Mouse (Mus musculus) kidney, postnatal 36 days (tissue): ENCODE results near the gene Naxd.
"Not testable (repeated sequence)": the region's sequence is repeated elsewhere in the genome, so short reads cannot be mapped to it uniquely, and the experiment has no call there.

Source experiments
- DNase-seq, 2 experiments: peaks; one replicate each; pipeline ENCODE4 v3.0.0; 2021 to 2022; ENCODE audit warnings: mixed read lengths in 2 of 2

Naxd gene

GRCm38 (mm10) chr8:11497017-11497990 is at the start of gene Naxd:
Gene Naxd, plus strand, starts transcription at chr8:11497506.
- peak; percentile 93 to 95 for DNase-seq

DNA sequence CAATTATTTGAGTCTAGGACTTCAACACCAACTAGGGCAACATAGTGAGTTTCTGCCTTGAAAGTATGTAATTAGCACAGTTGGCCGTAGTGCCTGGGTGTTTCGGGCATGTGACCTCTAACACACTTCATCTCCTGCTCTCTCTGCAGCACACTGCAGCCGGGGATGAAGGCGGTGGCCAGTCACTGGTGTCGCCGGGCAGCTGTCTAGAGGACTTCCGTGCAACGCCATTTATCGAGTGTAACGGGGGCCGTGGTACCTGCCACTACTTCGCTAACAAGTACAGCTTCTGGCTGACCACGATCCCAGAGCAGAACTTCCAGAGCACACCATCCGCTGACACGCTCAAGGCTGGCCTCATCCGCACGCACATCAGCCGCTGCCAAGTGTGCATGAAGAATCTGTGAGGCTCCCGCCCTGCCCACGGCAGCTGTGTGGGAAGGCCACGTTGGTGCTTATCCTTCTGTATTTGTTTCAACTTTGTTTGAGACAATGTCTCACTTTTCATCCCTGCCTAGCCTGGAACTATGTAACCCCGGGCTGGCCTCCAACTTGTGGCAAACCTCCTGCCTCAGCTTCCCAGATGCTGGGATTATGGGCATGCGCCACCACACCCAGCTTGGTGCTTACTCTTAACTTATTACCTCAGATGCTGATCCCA is 49.3 kb upstream of the Naxd start:
- DNase-seq: no peak

GRCm38 (mm10) chr8:11450184-11451113 is 46.9 kb upstream of the Naxd start:
- peak; percentile 70 to 74 for DNase-seq

DNA sequence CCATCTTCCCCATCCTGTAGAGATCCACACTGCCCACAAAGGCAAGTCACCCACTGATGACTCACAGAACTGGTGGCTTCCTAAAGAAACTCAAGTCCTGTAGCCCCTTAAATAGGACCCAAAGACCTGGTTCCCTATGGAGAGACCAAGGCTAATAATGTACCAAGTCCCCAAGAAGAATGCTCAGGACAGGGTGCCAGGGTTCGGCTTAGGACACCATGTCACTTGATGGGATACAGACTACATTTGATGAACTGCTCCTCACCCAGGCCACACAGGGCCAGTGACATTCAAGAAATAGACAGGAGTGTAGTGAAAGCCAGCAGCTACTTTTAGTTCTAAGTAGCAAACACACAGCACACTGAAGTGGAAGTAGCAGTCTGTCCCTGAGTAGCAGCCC is 45.2 kb upstream of the Naxd start:
- DNase-seq: no peak

- no peak for DNase-seq
Measured at GRCm38 (mm10) chr8:11452559-11452958, 44.7 kb upstream of the Naxd start.

GRCm38 (mm10) chr8:11452974-11453373 is 44.3 kb upstream of the Naxd start:
- DNase-seq: no peak

DNA sequence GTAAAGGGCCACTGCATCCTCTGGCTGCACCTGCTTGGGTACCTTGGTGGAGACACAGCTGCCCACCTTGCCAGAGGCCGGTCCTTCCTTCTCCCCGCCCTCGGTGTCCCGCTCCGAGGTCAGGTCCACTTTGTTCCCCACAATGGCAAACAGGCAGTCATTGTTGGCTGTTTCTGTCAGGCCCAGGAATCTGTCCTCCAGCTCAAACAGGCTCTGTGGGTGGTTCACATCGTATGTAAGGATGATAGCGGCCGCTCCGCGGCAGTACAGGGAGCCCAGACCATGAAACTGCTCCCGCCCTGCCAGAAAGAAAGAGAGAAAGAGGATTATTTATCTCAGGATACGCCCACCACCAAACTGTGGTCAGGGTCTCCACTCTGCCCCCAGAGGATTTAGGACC is 43.1 kb upstream of the Naxd start:
- no peak for DNase-seq

- DNase-seq: no peak
Measured at GRCm38 (mm10) chr8:11457278-11457677, 40.0 kb upstream of the Naxd start.

DNA sequence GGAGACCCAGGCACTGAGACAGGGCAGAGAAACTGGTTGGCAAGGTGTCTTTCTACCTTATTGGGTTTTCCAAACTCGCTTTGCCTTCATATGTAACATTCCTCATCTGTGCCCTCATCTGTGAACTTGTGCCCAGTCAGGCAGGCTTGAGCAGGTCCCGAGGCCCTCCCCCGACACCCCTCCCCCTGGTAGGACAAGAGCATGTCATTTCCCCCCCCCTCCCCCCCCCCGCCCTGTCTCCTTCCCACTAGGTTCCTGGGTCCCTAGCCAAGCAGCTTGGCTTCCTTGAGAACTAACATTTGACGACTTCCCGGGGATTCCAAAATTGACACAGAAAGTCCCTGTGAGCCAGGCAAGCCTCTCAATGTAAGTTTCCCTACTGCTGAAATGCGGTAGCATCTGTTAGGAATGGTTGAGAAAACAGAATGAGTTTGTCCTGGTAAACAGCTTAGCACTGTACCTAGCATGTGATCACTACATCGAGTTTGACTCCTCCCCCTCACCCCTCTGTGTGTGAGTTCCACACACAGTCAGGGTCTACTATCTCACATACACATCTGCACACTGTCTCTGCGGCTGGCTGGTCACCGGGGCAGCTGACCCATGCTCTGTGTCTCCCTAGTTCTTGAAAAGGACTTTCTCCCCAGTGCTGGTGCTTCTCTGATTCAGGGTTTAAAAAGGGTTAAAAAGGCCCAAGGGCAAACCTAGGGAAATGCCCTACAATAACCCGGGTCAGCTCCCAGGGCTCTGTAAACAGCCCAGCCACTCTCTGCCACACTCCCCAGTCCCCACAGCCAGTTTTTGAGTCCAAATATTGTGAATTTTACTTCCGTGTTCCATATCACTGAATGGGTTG is 39.1 kb upstream of the Naxd start:
- DNase-seq: peak; percentile 81 to 83

- DNase-seq: peak; percentile 67 to 82
Measured at GRCm38 (mm10) chr8:11459016-11459415, 38.3 kb upstream of the Naxd start.

GRCm38 (mm10) chr8:11460934-11461333 is 36.4 kb upstream of the Naxd start:
- peak; percentile 66 to 86 for DNase-seq

- peak; percentile 17 to 39 for DNase-seq
Measured at GRCm38 (mm10) chr8:11461847-11462246, 35.5 kb upstream of the Naxd start.

DNA sequence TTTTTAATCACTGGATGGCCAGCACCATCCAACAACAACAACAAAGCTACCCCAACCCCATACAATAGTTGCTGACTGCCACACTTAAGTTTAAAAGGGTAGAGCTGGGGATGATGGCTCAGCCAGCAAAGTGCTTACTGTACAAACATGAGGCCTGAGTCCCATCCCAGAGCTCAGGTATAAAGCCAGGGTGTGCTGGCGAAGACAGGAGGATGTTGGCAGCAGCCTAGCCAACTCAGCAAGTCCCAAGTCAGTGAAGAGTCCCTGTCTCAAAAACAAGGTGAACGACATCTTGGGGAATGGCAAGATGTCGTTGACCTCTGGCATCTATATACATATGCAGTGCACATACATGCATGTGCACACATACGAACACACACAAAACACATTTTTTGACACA is 34.7 kb upstream of the Naxd start:
- no peak for DNase-seq

DNA sequence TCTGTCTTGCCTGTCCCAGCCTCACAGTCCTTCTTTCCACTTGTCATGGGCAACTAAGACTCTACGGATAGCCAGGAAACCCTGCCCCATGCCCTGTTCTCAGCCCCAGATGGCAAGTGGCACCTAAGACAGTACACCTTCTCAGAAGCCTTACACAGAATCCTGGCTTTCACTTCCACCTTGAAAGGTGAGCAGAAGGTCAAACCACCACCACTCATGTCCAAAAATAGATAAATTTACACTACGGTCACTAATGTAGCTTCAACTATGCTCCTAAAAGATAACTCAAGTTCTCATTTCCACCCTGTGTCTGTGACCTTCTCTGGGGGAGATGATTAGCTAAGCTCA is 33.8 kb upstream of the Naxd start:
- no peak for DNase-seq

- peak; percentile 51 to 90 for DNase-seq
Measured at GRCm38 (mm10) chr8:11463889-11464706, 33.2 kb upstream of the Naxd start.

DNA sequence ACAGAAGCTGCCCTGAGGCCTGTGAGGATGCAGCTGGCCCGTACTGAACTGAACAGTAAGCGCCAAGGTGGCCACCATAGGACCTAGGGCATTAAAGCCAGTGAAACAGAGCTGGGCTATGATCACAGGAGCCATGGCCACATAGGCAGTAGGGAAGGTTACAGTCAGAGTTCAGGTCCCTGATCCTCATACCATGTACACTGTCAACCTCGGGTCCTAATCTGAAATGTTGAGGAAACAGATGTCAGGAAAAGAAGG is 32.7 kb upstream of the Naxd start:
- DNase-seq: no peak

- DNase-seq: no peak
Measured at GRCm38 (mm10) chr8:11465619-11466018, 31.7 kb upstream of the Naxd start.

- not testable (repeated sequence) for DNase-seq
Measured at GRCm38 (mm10) chr8:11466528-11466927, 30.8 kb upstream of the Naxd start.

GRCm38 (mm10) chr8:11469095-11469494 is 28.2 kb upstream of the Naxd start:
- DNase-seq: peak; percentile 84 to 89

DNA sequence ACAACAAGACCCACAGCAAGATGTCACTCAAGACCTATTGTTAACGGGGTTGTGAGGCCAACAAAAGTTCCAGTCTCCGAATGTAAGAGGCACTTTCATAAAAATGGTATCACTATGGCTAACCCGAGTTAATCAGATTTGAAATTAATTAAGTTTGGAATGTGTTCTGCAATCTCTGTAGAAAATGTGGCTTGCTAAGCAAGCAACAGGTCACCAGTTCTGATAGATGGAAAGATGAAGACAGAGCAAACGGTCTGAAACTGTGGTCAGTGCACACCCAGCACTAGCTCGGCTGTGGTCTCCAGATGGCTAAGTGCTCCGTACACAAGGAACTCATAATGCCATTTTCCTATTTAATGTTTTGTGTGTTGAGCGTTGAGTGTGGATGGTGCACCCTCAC is 26.6 kb upstream of the Naxd start:
- no peak for DNase-seq

- DNase-seq: peak; percentile 88 to 93
Measured at GRCm38 (mm10) chr8:11471309-11471708, 26.0 kb upstream of the Naxd start.
